Mouse (Mus musculus) megakaryocyte, embryonic 14.5 days (primary cell): ENCODE data around the gene Prss12.

Experiments
- FLI1 ChIP-seq: IDR thresholded peaks from 2 replicates; pipeline ENCODE4 v1.6.1; 2012; ENCODE audit warnings: low read length, inconsistent platforms, mixed read lengths
- GATA1 ChIP-seq: IDR thresholded peaks from 3 replicates; pipeline ENCODE4 v1.6.1; 2012; ENCODE audit warnings: mixed read lengths, low read length, inconsistent platforms, borderline replicate concordance

DNA sequence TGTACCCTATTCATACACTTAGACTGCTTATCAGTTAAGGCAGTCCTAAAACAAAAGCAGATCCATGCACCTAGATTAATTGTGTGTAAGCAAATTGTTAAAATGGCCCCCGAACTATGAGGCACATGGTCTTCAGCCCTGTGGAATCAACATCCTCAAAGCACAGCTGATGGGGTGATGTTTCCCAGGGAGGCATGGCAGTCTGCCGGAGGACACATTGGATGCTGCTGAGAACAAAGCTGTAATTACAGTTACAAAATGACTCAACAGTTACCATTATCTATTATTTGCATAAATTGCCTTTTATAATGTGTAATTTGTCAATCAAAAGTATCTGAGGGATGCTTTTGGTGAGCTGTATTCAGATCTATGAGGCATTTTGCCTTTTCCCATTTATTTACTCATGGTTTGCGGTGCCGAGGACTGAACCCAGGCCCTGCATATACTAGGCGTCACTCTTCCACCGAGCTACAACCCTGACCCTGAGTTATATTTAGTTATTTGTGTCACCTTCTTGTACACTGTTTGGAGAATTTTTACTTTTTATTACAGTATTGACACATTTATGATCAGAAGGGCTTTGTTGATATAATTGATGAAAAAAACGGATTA lies 108.6 kb downstream of the Prss12 start:
- TF ChIP-seq GATA1 = no peak
- no peak for TF ChIP-seq FLI1
